ENCODE assay signal across 23 mouse cellular contexts in the genomic region with DNA sequence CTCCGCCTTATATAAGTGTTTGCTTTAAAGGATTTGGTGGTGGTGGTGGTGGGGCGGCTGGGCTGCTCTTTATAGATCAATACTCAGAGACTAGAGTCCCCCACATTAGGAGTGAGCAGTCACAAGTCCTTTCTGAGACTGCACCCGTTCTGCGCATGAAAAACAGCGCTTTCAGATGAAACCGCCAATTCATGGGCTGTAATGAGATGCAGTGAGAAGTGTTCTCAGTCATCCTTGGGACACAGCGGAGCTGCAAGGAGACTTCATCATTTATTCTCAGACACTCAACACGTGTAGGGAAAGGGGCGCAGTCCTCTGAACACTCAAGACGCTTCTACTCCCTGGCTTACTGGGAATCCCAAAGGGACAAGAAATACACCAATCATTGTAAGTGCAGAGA. TPM values are rescaled to one million over a fixed set of nuclear protein-coding genes. Genes with fewer than 3 reads are reported as not detected.
DNase-seq lines count a peak whose midpoint lies in the region; ATAC-seq and TF ChIP-seq lines count a peak whose summit lies in the region.
"Had no signal": no experiment of that assay in that cellular context is flagged by ENCODE, and none has a peak within 500 bp of the region (broad histone marks: within the 10 kb centered on the region; RNA-seq: fewer than 3 reads in every experiment).

No protein-coding gene starts in this region.

- H3K27ac ChIP-seq in left cerebral cortex, adult 2 months: peak overlapping the region; percentile 36
- H3K27ac ChIP-seq in midbrain, embryonic 14.5 days (replicated peaks; ENCODE audit: low read depth, low read length): no peak overlapping the region
- no peak overlapping the region for H3K27ac ChIP-seq in midbrain, embryonic 10.5 days (replicated peaks)
- H3K27ac ChIP-seq: heart, embryonic 10.5 days; liver, embryonic 13.5 days; neural tube, embryonic 12.5 days had no signal

- intact Hi-C loops in left cerebral cortex, adult 2 months (cut with DNase I): no loop called here
- intact Hi-C loops in left cerebral cortex, postnatal 4 days (cut with DNase I): loop anchor here (5.0 to 10.0 kb wide), 2 partner anchors 146 to 343 kb away; no protein-coding TSS in a partner anchor

- H3K4me3 ChIP-seq in left cerebral cortex, adult 2 months: no peak overlapping the region
- no peak overlapping the region for H3K4me3 ChIP-seq in midbrain, embryonic 14.5 days (replicated peaks; ENCODE audit: low read depth, low read length)
- H3K4me3 ChIP-seq in midbrain, embryonic 10.5 days: no peak overlapping the region
- H3K4me3 ChIP-seq: heart, embryonic 10.5 days; liver, embryonic 13.5 days; megakaryocyte, embryonic 14.5 days; neural tube, embryonic 12.5 days had no signal

- WGBS in midbrain, embryonic 14.5 days: 73% methylated on average over 10 of the region's 10 CpGs
- 93% methylated on average over 10 of the region's 10 CpGs for WGBS in midbrain, embryonic 10.5 days

- no peak overlapping the region for H3K4me2 ChIP-seq in midbrain, embryonic 14.5 days (ENCODE audit: low read length)
- H3K4me2 ChIP-seq: liver, embryonic 13.5 days; lung, embryonic 14.5 days; neural tube, embryonic 12.5 days had no signal

- no peak for TF ChIP-seq POLR2A in brain, embryonic 14.5 days (IDR thresholded peaks at IDR 0.05; ENCODE audit: borderline replicate concordance, extremely low read depth, insufficient read depth, insufficient read length, poor library complexity, severe bottlenecking)

- no peak for TF ChIP-seq CTCF in left cerebral cortex, adult 2 months (IDR thresholded peaks at IDR 0.05)
- no peak for TF ChIP-seq CTCF in brain, embryonic 14.5 days (IDR thresholded peaks at IDR 0.05; ENCODE audit: borderline replicate concordance, extremely low read depth, insufficient read depth, insufficient read length)

- no peak for DNase-seq in frontal cortex, postnatal 14 days (ENCODE audit: low spot score in 2 of 2)
- peak in 1 of 2 experiments; percentile 19 for DNase-seq in left cerebral cortex, adult 2 months (ENCODE audit: extremely low spot score in 1 of 2, low spot score in 2 of 2)
- no peak for DNase-seq in left cerebral cortex, postnatal 4 days
- peak; percentile 25 for DNase-seq in midbrain, embryonic 14.5 days
- no peak for DNase-seq in midbrain, embryonic 10.5 days (ENCODE audit: low spot score)
- peak; percentile 67 for DNase-seq in brain, embryonic 14.5 days (ENCODE audit: low read depth)
- no peak for DNase-seq in retina, embryonic 14.5 days (ENCODE audit: low spot score)
- DNase-seq: cerebellum, adult 11-12 months; cerebellum, postnatal 10 days; gastrocnemius, postnatal 10 days; heart, postnatal 4 days; kidney, adult 18-20 months; kidney, postnatal 4 days; liver, embryonic 13.5 days; lung, embryonic 14.5 days; retina, postnatal 1 day; spleen, adult 18-20 months had no signal

- no peak overlapping the region for H3K9ac ChIP-seq in midbrain, embryonic 14.5 days (replicated peaks; ENCODE audit: low read length)
- H3K9ac ChIP-seq: liver, embryonic 13.5 days; lung, embryonic 14.5 days; neural tube, embryonic 12.5 days had no signal

- H3K4me1 ChIP-seq in midbrain, embryonic 14.5 days (ENCODE audit: control insufficient read depth, insufficient read depth, low read length): 0 out of 2 replicates have a peak, but pooled peaks cover 4% of the 10 kb centered on the region
- H3K4me1 ChIP-seq in midbrain, embryonic 10.5 days: no peaks in the 10 kb centered on the region; the same call in 1 of the 2 replicates
- H3K4me1 ChIP-seq: liver, embryonic 13.5 days; megakaryocyte, embryonic 14.5 days had no signal

- H3K36me3 ChIP-seq in midbrain, embryonic 14.5 days (ENCODE audit: control insufficient read depth, insufficient read depth, low read length): peaks cover 39% of the 10 kb centered on the region
- H3K36me3 ChIP-seq in midbrain, embryonic 10.5 days: peaks cover 39% of the 10 kb centered on the region

- H3K9me3 ChIP-seq in midbrain, embryonic 14.5 days (ENCODE audit: control insufficient read depth, low read length): no peaks in the 10 kb centered on the region
- H3K9me3 ChIP-seq in midbrain, embryonic 10.5 days (replicated peaks): no peaks in the 10 kb centered on the region
- H3K9me3 ChIP-seq: heart, embryonic 10.5 days; liver, embryonic 13.5 days; megakaryocyte, embryonic 14.5 days; neural tube, embryonic 12.5 days had no signal

- H3K27me3 ChIP-seq in midbrain, embryonic 14.5 days (ENCODE audit: control insufficient read depth, insufficient read depth, low read length): no peaks in the 10 kb centered on the region
- no peaks in the 10 kb centered on the region for H3K27me3 ChIP-seq in midbrain, embryonic 10.5 days (ENCODE audit: low read depth, poor library complexity, severe bottlenecking)
- H3K27me3 ChIP-seq: liver, embryonic 13.5 days; neural tube, embryonic 12.5 days; Patski had no signal

- ATAC-seq in frontal cortex, adult (ENCODE audit: low TSS enrichment): peak; percentile 79
- ATAC-seq in midbrain, embryonic 14.5 days (ENCODE audit: low FRiP score, low TSS enrichment): no peak
- ATAC-seq: inflammation-experienced regulatory T-cells, adult 6 months had no signal

RNA-seq across cellular contexts. Expression of a gene that starts 50.6 kb away (rescaled TPM):
- total RNA-seq in left cerebral cortex, adult 2 months (2021): 10 to 100 TPM; 39.3 to 43.4 TPM
- 10 to 100 TPM; 42.6 to 44.5 TPM for total RNA-seq in left cerebral cortex, postnatal 4 days (2021)
- polyA plus RNA-seq in midbrain, embryonic 14.5 days (2014; fragmentation: Nextera tagmentation; extraction: Ambion mirVana): 17.2 and 21.9 TPM in 2 replicates
- polyA plus RNA-seq in midbrain, embryonic 10.5 days (2016; fragmentation: Nextera tagmentation; extraction: Ambion mirVana): 13.5 and 14.8 TPM in 2 replicates
- polyA plus RNA-seq in brain, embryonic 14.5 days (2012; rRNA removed): 30.4 and 36.0 TPM in 2 replicates

RNA-seq across cellular contexts. Expression of a gene that starts 50.7 kb away (rescaled TPM):
- 10 to 100 TPM; 22.7 to 26.0 TPM for total RNA-seq in left cerebral cortex, adult 2 months (2021)
- total RNA-seq in left cerebral cortex, postnatal 4 days (2021): 10 to 100 TPM; 24.6 to 26.6 TPM
- 47.6 and 60.1 TPM in 2 replicates for polyA plus RNA-seq in midbrain, embryonic 14.5 days (2014; fragmentation: Nextera tagmentation; extraction: Ambion mirVana)
- 41.3 and 43.8 TPM in 2 replicates for polyA plus RNA-seq in midbrain, embryonic 10.5 days (2016; fragmentation: Nextera tagmentation; extraction: Ambion mirVana)
- polyA plus RNA-seq in brain, embryonic 14.5 days (2012; rRNA removed): 32.3 and 33.8 TPM in 2 replicates

Comparison
In these comparisons a context has a peak if more than half of its experiments do, and no peak if none do; other contexts are left out.
1. DNase-seq: peak in midbrain, embryonic 14.5 days (single experiment) and brain, embryonic 14.5 days (single experiment); none in frontal cortex, postnatal 14 days (0 of 2), left cerebral cortex, postnatal 4 days (single experiment), midbrain, embryonic 10.5 days (single experiment) and retina, embryonic 14.5 days (single experiment).